Mouse (Mus musculus): ENCODE data around the gene Sox10. TPM values are rescaled to one million over a fixed set of nuclear protein-coding genes. Genes with fewer than 3 reads are reported as not detected.

Gene Sox10
- total RNA-seq, 4 experiments from 2014 or later: 1.4 to 2.6 (median 2.4) TPM

- DNase-seq: no peak
These were observed 42.5 kb downstream of the Sox10 start for GRCm38 (mm10) chr15:79122546-79122945.

- DNase-seq: peak; percentile 64
These were observed 42.9 kb downstream of the Sox10 start for GRCm38 (mm10) chr15:79122119-79122518.

DNA sequence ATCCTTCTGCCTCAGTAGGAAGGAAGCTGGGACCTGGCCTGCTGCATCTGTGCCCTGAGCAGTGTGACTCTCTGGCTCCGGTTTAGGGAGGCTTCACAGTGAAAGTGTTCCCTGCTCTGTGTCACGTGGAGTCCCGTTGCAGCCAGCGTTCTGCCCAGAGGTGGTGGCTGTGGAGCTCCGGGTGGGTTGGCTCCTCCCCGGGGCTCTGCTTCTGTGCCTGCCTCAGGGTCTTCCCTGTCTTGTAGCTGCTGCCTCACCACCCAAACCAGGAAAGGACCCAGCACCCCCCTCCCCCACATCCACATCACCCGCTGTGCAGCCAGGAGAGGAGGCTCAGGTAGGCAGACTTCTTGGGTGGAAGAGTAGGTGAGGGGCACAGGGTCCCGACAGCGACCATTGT lies 45.5 kb downstream of the Sox10 start:
- no peak for DNase-seq

DNA sequence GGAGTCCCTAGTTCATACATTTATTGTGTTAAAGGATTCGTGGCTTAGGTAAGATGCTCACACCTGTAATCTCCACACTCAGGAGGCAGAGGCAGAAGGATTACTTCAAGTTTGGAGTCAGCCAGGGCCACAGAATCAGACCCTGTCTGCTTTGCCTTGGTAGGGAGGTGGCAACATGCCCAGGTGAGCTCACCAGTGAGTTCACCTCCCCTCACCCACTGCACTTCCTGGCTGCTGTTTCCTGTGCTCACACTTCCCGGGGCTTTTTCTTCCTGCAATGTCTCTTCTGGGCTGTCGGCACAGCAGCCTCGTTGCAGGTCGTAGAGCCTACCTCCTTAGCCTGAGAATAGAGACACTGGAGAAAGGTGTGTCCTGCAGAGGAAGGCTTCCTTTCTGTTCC lies 49.8 kb downstream of the Sox10 start:
- no peak for DNase-seq

GRCm38 (mm10) chr15:79111774-79112173 lies 53.3 kb downstream of the Sox10 start:
- DNase-seq: no peak

DNA sequence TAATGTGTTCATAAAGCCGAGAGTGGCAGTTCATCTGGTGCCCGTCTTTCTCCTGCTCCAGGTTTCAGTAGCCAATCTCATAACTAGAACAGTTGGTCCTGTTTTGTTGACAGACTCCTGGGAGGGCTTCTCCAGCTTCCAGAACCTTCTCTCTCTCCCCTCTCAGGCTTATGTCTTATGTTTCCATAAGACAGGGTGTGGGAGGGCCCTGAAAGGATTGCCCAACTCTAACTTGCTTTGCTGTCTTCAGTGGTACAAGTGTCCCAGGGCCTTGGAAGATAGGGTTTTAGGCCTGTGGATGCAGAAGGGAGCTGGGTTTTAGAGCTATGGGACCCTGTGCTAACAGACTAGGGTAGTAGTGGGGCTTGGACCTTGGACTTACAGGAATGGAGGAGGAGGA lies 54.5 kb downstream of the Sox10 start:
- DNase-seq: no peak

GRCm38 (mm10) chr15:79110031-79110430 lies 55.0 kb downstream of the Sox10 start:
- DNase-seq: no peak

- DNase-seq: no peak
These were observed 55.6 kb downstream of the Sox10 start for GRCm38 (mm10) chr15:79109321-79109934.

DNA sequence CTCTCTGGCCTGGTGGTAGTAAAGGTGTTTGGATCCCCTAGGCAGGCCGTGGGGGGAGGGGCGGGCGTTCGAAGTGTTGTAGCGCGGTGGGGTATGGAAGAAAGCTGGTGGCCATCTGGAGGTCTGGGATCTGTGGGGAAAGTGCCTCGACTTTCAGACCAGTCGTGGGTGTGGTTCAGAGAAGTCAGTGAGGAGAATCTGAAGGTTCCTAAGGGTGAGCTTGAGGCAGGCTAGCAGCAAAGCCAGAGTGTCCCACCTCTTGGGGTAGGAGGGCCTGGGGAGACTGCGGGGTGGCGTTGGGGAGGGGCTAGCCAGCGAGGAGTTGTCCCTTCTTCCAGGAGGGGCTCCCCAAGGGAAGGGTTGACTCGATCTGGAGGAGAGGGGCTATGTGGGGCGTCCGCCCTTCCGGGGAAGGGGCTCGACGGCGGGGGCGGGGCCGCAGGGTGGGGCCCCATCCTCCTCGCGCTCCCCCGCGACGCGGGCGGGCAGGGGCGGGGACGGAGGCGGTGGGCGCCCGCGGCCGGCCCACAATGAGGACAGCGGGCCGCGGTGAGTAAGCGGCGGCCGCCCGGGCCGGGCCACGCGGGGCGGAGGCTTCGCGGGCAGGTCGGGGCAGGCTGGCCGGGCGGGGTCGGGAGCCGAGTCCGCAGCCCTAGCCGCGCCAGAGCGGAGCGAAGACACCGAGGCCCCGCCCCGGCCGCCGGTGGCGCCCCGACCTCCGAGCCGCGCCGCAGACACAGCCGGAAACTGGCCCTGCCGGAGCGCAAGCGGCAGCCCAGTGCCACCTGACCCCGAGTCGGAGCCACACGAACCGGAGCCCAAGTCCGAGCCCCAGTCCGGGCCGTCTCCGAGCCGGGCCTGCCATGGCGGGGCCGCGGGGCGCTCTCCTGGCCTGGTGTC lies 56.4 kb downstream of the Sox10 start, which contains the start of gene Micall1:
Gene Micall1 (plus strand): TSS at position 478 of the 900 bp plus-strand sequence.
- peak; percentile 71 for DNase-seq

DNA sequence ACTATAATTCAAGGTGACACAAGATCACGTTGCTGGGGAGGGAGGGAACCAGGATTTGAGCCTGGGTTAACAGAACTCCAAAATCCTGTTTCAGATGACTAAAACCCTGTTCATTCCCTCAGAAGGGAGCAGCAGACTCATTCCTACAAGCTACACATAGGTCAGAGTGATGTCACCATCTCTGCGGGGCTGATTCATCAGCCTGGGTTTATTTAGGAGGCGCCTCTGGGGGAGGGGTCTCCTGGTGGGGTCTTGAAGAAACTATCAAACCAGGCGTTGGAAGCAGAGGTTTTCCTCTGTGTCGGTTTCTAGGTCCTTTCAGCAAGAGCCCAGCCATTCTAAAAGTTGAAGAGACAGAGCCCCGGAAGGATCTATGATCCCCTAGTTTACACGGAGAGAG lies 57.1 kb downstream of the Sox10 start:
- no peak for DNase-seq

DNA sequence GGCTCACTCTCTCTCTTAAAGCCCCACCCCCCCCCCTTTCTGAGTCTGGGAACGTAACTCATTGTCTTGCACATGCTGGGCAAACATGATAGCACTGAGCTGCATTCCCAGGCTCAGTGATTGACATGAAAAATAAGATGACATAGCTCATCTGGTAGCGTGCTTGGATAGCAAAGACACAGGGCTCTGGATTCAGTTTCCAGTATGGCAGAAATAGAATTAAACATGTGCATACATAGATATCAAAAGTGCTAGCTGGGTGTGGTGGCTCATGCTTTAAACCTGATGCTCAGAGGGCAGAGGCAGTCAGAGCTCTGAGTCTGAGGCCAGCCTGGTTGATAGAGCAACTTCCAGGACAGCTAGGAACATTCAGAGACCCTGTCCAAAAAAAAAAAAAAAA lies 59.2 kb downstream of the Sox10 start:
- DNase-seq: no peak

Other genes starting within 250 kb of the Sox10 start
- gene Lgals1, start 238.5 kb downstream of the Sox10 start, total RNA-seq (2022): 100 to 1,000 TPM; 294 to 595 (median 433) TPM
- 10 to 100 TPM; 51.2 to 58.9 (median 52.1) TPM for gene Nol12, start 230.3 kb downstream of the Sox10 start, total RNA-seq (2022)
- 100 to 1,000 TPM; 121 to 175 (median 150) TPM for gene Triobp, start 217.5 kb downstream of the Sox10 start, total RNA-seq (2022)
- 100 to 1,000 TPM; 122 to 250 (median 176) TPM for gene H1f0, start 136.8 kb downstream of the Sox10 start, total RNA-seq (2022)
- gene Galr3, start 123.4 kb downstream of the Sox10 start, total RNA-seq (2022): under 1 TPM in 3 of 4 experiments, not detected in 1; 0.28 to 0.31 (median 0.30) TPM
- 10 to 100 TPM; 24.6 to 34.9 (median 28.2) TPM for gene Ankrd54, start 102.3 kb downstream of the Sox10 start, total RNA-seq (2022)
- gene Eif3l, start 90.1 kb downstream of the Sox10 start, total RNA-seq (2022): 100 to 1,000 TPM; 136 to 157 (median 140) TPM
- gene Micall1, start 56.3 kb downstream of the Sox10 start, total RNA-seq (2022): 10 to 100 TPM; 40.6 to 88.2 (median 55.8) TPM
- 100 to 1,000 TPM; 120 to 161 (median 139) TPM for gene Polr2f, start 24.2 kb downstream of the Sox10 start, total RNA-seq (2022)
- gene 1700088E04Rik, start 24.0 kb downstream of the Sox10 start, total RNA-seq (2022): 10 to 100 TPM in 2 of 4 experiments, 1 to 10 TPM in 2; 7.0 to 14.8 (median 10.2) TPM
- 10 to 100 TPM; 18.1 to 38.0 (median 23.4) TPM for gene Pick1, start 63.9 kb upstream of the Sox10 start, total RNA-seq (2022)
- not detected for gene Gm49486, start 64.2 kb upstream of the Sox10 start, total RNA-seq (2022)
- not detected for gene Slc16a8, start 89.5 kb upstream of the Sox10 start, total RNA-seq (2022)
- 1 to 10 TPM in 1 of 4 experiments, under 1 TPM in 1, not detected in 2; 0.35 to 1.6 TPM for gene Baiap2l2, start 120.3 kb upstream of the Sox10 start, total RNA-seq (2022)
- 10 to 100 TPM; 27.8 to 36.2 (median 33.1) TPM for gene Pla2g6, start 163.2 kb upstream of the Sox10 start, total RNA-seq (2022)
- 1 to 10 TPM; 5.2 to 6.7 (median 6.1) TPM for gene Maff, start 181.4 kb upstream of the Sox10 start, total RNA-seq (2022)
- 10 to 100 TPM; 39.1 to 76.8 (median 65.3) TPM for gene Tmem184b, start 238.3 kb upstream of the Sox10 start, total RNA-seq (2022)

Data from adrenal gland, adult 8-10 months (tissue).